Mouse (Mus musculus) v-Abl transformed pro-B cells (cell line): ENCODE results near the gene Gm20825.
"Not testable (repeated sequence)": the region's sequence is repeated elsewhere in the genome, so short reads cannot be mapped to it uniquely, and the experiment has no call there.

Experiments used
- in situ Hi-C, 2 experiments: fragments of 400-800 bp; cut with MboI; formaldehyde crosslinking; loops; one replicate each; pipeline ENCODE4 v1.15.1; 2025; ENCODE audit not compliant: unreplicated experiment in 2 of 2

The Gm20825 gene

GRCm38 (mm10) chrY:8071407-8071806 is at the start of gene Gm20825:
Gm20825 (minus strand) TSS chrY:8071507.
- in situ Hi-C loops = not testable (repeated sequence)
